Mouse (Mus musculus) cerebellum, adult 11-12 months (tissue): ENCODE measurements at regions not wholly inside any gene's neighbourhood (a gene's known extent, or its start where the extent isn't known, plus 50 kb on each side); places are given as distances from the start of the nearest gene placed in this dataset.

Experiments
- DNase-seq: peaks from one replicate; pipeline ENCODE4 v3.0.0; 2022

DNA sequence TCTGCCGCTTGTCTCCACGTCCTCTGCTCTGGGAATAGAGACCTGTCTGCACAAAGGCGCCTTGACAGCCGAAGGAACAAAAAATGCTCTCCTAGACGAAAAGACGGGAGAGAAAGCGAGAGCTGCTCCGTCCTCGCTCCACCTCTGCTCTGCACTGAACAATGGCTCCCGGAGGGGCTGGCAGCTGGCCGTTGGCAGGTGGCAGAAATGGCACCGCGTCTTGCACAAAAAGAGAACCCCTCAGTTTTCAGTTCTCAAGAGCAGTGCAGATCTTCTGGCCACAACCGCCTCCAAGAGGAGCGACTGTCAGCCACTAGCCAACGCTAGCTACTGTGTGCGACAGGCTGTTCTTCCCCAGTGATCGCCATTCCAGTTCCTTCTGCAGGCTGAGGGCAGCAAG lies 385.0 kb upstream of the Rora start:
- DNase-seq, result peak; percentile 2

- DNase-seq, result no peak
Measured at GRCm38 (mm10) chr9:68302232-68302925, 351.2 kb upstream of the Rora start.

- no peak for DNase-seq
Measured at GRCm38 (mm10) chr9:68330721-68331120, 322.9 kb upstream of the Rora start.

DNA sequence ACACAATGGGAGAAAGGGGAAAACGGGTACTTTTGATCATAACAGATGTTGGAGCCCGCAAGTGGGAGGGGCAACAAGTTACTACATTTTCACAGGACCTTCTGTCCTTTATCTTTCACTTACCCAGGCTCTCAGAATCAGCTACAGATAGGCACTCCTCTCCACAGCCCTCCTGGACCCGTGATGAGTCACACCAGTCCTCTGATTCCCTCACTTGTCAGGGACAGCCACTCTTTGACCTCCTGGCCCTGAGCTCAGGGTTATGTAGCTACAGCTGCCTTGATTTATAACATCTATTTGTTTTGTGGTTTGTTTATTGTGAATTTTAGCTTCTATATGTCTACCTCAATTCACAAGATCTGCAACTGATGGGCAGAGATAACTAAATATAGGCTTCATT lies 312.7 kb upstream of the Rora start:
- DNase-seq, result no peak

DNA sequence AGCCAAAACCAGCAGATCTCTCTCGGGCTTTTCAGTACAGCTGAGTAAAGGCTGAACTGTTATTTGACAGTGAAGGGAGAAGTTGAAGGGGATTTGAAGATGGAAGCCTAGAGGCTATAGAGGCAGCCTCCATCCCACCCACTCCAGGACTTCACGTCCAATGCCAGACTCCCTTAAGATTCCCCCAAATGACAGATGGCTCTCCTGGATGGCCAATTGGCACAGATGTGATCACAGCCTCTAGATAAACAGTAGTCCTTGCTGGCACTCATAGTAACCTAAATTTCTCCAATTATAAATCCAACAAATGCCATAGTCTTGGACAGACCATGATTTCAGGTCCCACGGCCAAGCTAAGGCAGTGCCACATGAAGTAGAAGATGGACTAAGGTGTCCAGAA lies 312.1 kb upstream of the Rora start:
- DNase-seq, result peak; percentile 19

GRCm38 (mm10) chr9:68347426-68347825 lies 306.2 kb upstream of the Rora start:
- DNase-seq, result no peak

DNA sequence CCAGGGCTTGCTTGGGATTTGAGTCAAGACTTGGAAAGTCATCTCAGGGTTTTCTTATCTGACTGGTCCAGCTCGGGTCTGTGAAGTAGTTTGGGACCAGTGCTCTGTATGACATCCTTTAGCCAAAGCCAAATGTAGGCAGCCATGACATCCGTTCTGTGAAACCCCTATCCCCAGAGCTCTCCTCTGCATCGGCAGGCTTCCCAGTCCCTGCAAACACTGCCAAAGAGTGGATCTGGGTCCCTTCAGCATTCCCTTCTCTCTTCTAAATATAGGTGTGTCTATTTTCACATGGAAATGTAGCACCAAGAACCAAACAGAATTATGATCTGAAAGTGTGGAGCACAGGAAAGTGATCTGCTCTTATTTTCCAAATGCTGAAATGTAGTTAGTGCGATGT lies 302.1 kb upstream of the Rora start:
- DNase-seq, result no peak

DNA sequence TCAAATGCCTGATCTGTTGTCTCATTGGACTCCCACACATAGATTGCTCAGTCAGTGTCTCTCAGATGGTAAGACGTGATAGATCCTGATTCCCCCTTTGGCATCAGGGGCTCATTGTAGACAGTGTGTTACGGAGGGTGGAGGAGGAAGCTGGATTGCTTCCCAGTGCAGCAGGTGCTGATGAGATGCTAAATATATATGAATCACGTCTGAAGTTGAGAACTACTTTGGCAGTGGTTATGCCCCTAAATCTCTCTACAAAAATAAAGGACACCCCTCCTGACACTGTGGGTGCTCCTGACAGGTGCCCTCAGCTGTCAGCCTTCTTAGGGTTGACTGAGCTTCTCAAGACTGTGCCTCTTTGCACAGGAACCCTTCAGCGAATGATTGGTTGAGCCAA lies 299.1 kb upstream of the Rora start:
- no peak for DNase-seq

- DNase-seq, result peak; percentile 9
Measured at GRCm38 (mm10) chr9:68356078-68356477, 297.5 kb upstream of the Rora start.

- peak; percentile 54 for DNase-seq
Measured at GRCm38 (mm10) chr9:68357231-68357630, 296.4 kb upstream of the Rora start.

DNA sequence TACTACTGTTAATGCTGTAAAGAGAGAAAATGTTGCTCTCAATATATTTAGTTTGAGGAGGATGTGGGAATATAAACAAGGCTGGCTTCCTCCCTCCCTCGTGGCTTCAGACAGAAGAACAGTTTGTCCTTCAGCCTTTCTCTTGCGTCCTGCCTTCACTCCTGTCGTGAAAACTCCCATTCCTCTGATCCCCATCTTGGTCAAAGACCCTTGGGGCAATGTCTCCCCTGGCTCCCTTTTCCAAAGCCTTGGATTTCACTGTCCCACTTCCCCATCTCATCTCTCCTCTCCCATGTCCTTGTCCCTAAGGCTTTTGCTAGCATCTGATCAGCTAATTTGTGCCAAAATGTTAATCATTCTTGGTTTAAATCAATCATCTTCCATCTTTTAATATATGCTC lies 286.6 kb upstream of the Rora start:
- no peak for DNase-seq

GRCm38 (mm10) chr9:68367556-68367955 lies 286.0 kb upstream of the Rora start:
- DNase-seq, result no peak

DNA sequence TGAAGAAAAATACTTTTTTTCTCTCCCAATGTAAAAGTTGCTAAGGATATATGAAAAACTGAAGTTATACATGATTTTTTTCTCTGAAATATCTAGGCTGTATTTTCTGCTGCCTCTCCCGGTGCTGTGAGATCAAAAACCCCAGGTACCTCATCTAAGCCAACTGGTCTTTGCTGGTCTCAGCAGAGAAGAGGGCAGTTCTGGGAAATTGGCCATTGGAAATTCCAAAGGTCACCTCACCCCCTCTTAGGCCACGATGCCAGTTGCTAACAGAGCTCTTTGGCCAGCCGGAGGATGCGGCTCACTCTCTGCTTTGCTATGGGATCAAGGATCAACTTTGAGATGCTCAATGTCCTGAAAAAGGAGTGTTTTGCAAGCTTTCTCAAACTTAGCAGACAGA lies 280.9 kb upstream of the Rora start:
- no peak for DNase-seq

DNA sequence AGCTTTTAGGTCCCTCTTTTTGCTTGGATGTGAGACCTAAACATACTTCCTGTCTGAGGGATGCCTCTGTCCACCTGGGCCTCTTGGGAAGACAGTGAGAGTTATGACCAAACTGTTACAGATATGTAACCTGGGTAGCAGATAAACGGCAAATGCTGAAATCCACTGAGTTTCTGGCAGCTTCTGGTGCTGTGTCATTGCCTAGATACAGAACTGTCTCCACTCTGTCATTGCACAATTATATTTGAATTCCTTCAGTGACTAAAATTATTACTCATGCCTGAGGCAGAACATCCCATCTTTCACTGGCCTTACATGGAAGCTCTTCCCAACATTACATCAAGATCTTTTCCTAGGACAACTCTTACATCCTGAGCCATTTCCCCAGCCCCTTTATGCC lies 277.4 kb upstream of the Rora start:
- DNase-seq, result no peak

- no peak for DNase-seq
Measured at GRCm38 (mm10) chr9:68381871-68382270, 271.7 kb upstream of the Rora start.

GRCm38 (mm10) chr9:68400930-68401329 lies 252.7 kb upstream of the Rora start:
- peak; percentile 69 for DNase-seq

DNA sequence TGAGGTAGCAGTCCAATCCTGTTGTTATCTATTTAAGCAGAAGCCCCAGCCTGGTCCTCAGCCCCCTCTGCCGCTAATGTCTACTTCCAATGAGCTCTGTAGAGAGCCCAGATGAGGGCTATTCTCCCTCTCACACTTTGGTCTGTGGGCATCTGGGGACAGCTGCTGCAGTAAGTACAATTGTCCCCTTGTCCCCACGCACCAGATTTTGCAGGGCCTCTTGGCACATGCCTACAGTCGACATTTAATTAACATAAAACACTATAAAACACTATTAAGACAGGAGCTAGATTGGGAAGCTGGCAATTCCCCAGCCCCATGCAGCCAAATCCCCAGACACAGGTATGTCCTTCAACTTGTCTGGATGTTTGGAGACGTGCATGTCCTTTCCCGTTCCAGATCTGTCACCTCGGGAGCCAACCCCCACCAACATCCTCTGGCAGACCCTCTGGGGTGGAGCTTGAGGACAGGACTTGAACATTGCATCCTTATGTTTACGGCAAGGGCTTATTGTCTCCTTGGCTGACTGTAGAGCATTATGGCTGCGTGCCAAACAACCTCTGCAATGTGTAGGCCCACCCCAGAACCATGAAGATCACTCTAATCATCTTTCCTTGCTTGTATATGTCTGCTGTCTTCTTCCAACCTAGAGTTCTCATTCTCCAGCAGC lies 251.3 kb upstream of the Rora start:
- no peak for DNase-seq

DNA sequence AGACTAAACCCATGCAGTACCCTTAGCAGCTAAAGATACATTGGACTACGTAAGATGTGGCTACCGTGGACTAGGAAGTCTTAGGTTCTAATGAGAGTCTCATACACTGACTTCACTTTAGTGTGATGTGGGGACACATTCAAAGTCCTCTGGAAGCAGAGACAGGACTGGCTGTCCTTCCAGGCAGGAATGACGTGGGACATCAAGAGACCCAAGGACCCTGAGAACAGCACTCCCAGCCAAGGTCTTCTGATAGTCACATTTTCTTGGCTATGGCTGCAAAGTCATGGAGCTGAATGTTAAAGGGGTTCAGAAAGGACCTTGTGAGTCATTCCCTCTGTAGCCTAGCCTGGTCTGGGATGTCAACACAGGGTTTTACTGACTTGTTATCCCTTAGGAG lies 250.6 kb upstream of the Rora start:
- no peak for DNase-seq

- no peak for DNase-seq
Measured at GRCm38 (mm10) chr9:68403516-68403915, 250.1 kb upstream of the Rora start.

GRCm38 (mm10) chr9:68409786-68410185 lies 243.8 kb upstream of the Rora start:
- no peak for DNase-seq

DNA sequence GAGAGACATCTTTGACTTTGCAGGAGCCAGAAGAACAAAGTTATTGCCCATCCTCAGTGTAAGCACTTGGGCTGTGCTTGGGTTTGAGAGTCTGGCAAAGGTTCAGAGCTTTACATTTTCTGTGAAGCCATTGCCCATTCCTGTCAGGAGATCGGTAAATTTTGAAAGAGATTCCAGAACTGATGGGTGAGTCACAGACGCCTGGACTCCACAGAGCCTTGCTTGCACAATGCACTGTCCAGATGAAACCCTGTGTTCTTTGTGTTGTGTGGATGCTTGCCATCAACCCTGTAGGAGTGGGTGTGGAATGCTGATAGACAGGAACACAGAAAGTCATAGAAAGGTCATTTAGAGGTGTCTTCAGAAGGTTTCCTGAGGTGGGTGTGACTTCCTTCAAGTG lies 227.3 kb upstream of the Rora start:
- DNase-seq, result no peak

GRCm38 (mm10) chr9:68462755-68463154 lies 190.8 kb upstream of the Rora start:
- no peak for DNase-seq

DNA sequence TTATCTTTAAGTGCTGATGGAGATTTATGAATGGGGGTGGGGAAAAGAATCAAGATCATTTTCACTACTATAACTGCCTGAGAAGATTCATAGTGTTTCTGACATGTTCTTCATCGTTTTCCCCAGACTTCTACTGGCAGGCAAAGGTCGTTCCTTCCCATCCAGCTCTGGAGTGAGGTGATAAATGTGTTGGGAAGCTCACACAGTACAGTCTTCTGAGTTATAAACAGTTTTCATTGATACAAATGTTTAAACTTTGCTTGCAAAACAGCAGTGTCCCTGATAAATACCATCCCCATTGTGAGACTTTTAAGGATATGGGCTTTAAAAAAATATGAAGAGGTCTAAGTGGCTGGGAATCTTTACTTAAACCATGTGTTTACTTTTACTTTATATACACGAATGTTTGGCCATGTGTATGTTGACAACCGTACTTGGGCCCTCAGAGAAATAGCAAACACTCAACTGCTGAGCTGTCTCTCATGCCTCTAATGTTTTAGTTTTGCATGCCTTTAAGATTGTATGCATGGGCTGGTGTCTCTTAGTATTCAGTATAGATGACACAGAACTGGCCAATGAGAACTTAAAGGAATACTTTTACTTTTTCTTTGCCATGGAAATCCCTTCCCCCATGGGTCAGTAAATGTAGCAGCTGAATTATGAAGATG lies 189.8 kb upstream of the Rora start:
- no peak for DNase-seq

DNA sequence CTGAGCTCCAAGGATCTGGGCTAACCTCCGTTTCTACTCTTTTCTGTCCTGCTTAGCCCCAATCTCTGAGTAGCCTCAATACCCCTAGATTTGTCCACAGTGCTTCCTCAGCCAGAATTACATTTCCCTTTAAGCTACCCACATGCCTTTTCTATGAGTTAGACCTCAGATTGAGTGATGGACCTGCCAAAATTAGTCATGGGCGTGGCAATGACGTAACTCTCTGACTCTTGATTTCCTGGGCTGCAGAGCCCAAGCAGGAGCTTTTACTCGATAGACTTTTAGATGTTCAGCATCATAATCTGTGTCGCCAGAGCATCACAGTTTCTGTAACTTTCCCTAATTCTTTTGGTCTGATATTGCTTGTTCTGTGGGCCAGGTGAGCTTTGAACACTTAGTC lies 186.9 kb upstream of the Rora start:
- DNase-seq, result no peak
